Mouse (Mus musculus): ENCODE measurements around the gene 2610008E11Rik.
A peak's percentile ranks its signal among the peaks of the same experiment; 100 is the strongest.
"Not testable (repeated sequence)": the region's sequence is repeated elsewhere in the genome, so short reads cannot be mapped to it uniquely, and the experiment has no call there.

2610008E11Rik gene

GRCm38 (mm10) chr10:79097161-79097754 lies at the start of gene 2610008E11Rik:
Gene 2610008E11Rik (minus strand): TSS chr10:79097600.
- peak; percentile 98 for DNase-seq (ENCODE audit: low read depth)

- peak; percentile 59 for DNase-seq (ENCODE audit: low read depth)
These were observed 18.9 kb upstream of the 2610008E11Rik start for GRCm38 (mm10) chr10:79116125-79116849.

- no peak for DNase-seq (ENCODE audit: low read depth)
These were observed 17.7 kb upstream of the 2610008E11Rik start for GRCm38 (mm10) chr10:79115085-79115484.

- DNase-seq (ENCODE audit: low read depth): no peak
These were observed 13.1 kb upstream of the 2610008E11Rik start for GRCm38 (mm10) chr10:79110482-79110881.

- no peak for DNase-seq (ENCODE audit: low read depth)
These were observed 11.8 kb upstream of the 2610008E11Rik start for GRCm38 (mm10) chr10:79109156-79109555.

- no peak for DNase-seq (ENCODE audit: low read depth)
These were observed 10.1 kb upstream of the 2610008E11Rik start for GRCm38 (mm10) chr10:79107531-79107930.

- no peak for DNase-seq (ENCODE audit: low read depth)
These were observed 9.2 kb upstream of the 2610008E11Rik start for GRCm38 (mm10) chr10:79106325-79107282.

- DNase-seq (ENCODE audit: low read depth): no peak
These were observed 694 bp downstream of the 2610008E11Rik start for GRCm38 (mm10) chr10:79096706-79097105.

- DNase-seq (ENCODE audit: low read depth): no peak
These were observed 5.7 kb downstream of the 2610008E11Rik start for GRCm38 (mm10) chr10:79091731-79092130.

- DNase-seq (ENCODE audit: low read depth): no peak
These were observed 8.4 kb downstream of the 2610008E11Rik start for GRCm38 (mm10) chr10:79089000-79089399.

GRCm38 (mm10) chr10:79086577-79086976 lies 10.8 kb downstream of the 2610008E11Rik start:
- no peak for DNase-seq (ENCODE audit: low read depth)

- not testable (repeated sequence) for DNase-seq (ENCODE audit: low read depth)
These were observed 40.0 kb downstream of the 2610008E11Rik start for GRCm38 (mm10) chr10:79057370-79057769.

- DNase-seq (ENCODE audit: low read depth): not testable (repeated sequence)
These were observed 54.9 kb downstream of the 2610008E11Rik start for GRCm38 (mm10) chr10:79042457-79042856.

GRCm38 (mm10) chr10:79028441-79028840 lies 69.0 kb downstream of the 2610008E11Rik start, which contains the start of gene Olfr57:
Gene Olfr57 (plus strand): TSS chr10:79028741.
- DNase-seq (ENCODE audit: low read depth): no peak
